Mouse (Mus musculus): ENCODE data around the gene Myo16. TPM values are rescaled to one million over a fixed set of nuclear protein-coding genes. Genes with fewer than 3 reads are reported as not detected.

Myo16 gene
- total RNA-seq (2022) = 10 to 100 TPM; 18.7 to 22.9 (median 20.2) TPM

DNA sequence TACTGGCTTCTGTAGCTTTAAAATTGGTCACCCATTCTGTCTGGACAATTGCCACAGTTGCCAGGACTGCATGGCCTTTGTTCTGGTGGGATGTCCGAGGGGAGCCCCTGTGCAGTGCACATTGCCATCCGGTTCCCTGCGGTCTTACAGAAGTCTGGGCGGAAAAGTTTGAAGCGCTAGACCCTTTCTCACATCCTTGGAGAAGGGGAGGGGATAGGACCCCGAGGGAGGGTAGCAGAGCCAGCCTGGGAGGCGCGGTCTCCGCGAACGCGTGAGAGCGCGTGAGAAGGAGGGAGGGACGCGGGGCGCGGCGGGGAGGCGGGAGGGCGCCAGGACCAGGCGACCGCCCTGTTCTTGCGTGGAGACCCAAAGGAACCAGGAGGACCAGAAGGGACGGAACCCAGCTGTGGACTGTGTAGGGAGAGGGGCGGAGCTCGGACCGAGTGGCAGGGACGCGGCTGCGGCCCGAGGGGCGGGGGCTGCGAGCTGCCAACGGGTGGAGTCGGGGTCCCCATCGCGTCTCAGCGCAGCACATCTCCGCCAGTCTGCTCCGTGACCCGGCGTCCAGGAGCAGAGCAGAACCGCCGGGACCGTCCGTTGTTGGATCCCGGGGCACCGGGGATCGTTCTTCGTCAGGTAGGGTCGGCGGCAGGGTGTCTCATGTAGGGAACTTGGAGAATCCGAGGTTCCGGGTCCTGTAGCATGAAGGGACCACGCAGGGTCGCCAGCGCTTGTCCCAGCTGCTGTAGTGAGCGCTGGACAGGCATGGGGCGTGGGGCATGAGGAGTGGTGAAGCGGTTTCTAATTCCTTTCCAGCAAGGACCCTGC, at the start of gene Myo16:
TSS of gene Myo16 (plus strand) at position 301 of the 828 bp plus-strand sequence.
- DNase-seq (ENCODE audit: low spot score in 2 of 2) = no peak

DNA sequence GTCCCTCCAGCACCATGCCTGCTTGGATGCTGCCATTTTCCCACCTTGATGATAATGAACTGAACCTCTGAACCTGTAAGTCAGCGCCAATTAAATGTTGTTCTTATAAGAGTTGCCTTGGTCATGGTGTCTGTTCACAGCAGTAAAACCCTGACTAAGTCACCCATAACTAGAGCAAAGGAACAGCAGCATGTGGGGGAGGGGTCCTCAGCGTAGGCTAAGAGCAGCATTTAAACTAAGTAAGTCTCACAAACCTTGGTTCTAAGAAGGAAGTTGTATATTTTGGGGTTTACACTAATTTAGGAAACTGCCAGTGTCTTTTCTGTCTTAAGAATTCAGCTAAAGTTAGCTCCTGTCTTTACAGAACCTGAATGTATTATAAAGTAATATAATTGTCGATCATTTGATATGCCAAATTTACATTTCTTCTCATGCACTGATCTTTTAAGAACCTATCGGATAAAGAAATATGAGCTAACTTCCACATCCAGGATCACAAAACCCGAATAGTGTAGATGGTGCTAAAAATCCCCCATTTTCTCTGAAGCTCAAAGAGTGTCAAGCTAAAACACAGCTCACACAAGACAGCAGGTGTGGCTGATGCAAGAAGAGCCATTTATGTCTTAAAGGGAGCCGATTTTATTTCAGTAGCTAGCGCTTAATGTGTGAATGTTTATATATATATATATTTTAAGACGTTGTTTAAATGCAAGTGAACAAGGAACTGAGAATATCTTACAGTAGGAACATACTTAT, 45.0 kb upstream of the Myo16 start:
- DNase-seq (ENCODE audit: low spot score in 2 of 2) = no peak

GRCm38 (mm10) chr8:10122749-10123148, 31.0 kb upstream of the Myo16 start:
- DNase-seq (ENCODE audit: low spot score in 2 of 2) = no peak

- no peak for DNase-seq (ENCODE audit: low spot score in 2 of 2)
These were observed 30.3 kb upstream of the Myo16 start for GRCm38 (mm10) chr8:10123412-10123811.

DNA sequence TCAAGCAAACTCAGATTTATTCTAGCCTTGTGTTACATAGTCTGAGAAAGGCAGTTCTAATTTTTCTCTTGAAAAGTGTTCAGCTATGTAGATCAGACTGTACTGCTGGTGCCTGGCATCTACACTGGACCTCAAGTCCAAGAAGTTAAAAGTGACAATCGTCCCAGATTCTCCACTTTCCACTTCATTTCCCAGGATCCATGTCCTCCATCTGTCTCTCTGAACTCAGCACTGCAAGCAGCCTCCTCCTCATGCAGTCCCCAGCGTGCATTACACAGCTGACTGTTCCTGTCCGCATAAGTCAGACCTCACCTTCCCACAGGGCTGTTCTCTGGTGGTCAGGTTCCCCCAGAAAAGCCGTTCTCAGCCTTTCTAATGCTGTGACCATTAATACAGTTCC, 28.0 kb upstream of the Myo16 start:
- DNase-seq (ENCODE audit: low spot score in 2 of 2) = no peak

DNA sequence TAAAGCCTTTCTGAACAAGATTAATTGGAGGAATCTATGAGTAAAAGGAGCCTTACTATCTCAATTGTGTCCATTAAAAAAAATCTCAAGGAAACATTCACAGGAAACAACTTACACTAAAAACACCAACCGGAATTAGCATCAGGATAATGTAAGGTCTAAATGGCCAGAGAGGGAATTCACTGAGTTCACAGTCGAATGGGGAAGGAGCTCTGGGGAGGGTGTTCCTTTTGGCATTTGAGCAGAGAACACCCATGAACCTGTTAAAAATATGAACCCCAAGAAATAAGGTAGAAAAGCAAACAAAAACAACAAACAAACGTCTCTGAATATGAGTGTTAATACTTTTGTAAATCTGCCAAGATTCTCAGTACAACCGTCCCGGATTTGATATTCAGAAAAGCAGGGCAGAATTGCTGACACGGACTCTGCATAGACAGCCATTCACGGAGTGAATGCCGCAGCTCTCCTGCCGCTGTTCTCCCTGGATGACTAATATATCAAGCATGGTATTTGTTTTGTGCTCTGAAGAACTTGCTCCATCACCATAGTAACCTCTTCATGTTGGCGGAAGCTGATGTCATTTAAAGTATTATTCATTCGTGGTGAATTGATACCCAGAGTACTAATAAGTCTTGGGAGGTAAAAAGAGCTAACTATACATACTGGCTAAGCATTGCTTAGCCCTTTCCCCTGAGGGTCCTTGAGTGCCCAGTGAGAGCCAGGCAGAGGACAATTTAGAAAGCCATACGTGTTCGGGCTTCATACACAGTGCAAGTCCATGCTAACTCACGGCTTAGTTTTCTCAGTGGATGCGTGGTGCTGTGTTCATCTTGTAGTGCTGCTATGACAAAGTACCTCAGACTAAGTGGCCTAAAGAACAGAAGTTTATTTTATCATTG, 22.9 kb upstream of the Myo16 start:
- DNase-seq (ENCODE audit: low spot score in 2 of 2) = peak; percentile 28 to 30

GRCm38 (mm10) chr8:10139536-10139935, 14.2 kb upstream of the Myo16 start:
- no peak for DNase-seq (ENCODE audit: low spot score in 2 of 2)

- no peak for DNase-seq (ENCODE audit: low spot score in 2 of 2)
These were observed 9.8 kb upstream of the Myo16 start for GRCm38 (mm10) chr8:10143961-10144360.

- no peak for DNase-seq (ENCODE audit: low spot score in 2 of 2)
These were observed 1.9 kb upstream of the Myo16 start for GRCm38 (mm10) chr8:10151692-10152247.

- no peak for DNase-seq (ENCODE audit: low spot score in 2 of 2)
These were observed 681 bp downstream of the Myo16 start for GRCm38 (mm10) chr8:10154439-10154745.

- no peak for DNase-seq (ENCODE audit: low spot score in 2 of 2)
These were observed 1.4 kb downstream of the Myo16 start for GRCm38 (mm10) chr8:10155075-10155474.

DNA sequence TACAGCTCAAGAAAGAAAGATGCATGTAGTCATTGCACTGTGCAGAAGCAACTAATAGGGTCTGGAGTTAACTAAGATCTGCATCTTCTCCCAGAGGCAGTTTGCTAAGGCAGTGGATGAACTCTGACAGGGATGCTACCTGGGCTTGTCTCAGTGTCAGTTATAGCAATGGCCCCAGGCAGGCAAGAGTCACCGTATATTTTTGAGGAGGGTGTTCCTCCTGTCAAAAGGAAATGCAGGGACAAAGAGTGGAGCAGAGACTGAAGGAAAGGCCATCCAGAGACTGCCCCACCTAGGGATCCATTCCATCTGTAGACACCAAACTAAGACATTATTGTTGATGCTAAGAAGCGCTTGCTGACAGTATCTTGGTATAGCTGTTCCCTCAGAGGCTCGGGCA, 7.4 kb downstream of the Myo16 start:
- no peak for DNase-seq (ENCODE audit: low spot score in 2 of 2)

DNA sequence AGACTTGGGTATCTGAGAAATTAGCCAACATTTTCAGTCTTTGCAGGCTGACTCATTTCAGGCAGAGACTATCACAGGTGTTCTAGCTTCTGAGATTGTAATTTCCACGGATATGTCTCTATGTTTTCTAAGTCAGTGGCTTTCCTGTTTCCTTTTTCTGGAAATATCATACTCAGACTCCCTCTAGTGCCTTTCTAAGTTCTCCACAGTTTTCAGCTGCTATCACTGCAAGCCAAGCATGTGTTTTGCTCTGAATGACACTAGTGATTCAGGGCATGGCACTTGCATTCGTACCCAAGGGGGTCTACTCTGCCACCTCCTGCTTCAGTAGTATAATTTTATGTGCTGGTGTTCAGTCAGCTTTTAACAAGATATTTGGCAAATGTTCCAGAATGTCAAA, 11.2 kb downstream of the Myo16 start:
- DNase-seq (ENCODE audit: low spot score in 2 of 2) = no peak

DNA sequence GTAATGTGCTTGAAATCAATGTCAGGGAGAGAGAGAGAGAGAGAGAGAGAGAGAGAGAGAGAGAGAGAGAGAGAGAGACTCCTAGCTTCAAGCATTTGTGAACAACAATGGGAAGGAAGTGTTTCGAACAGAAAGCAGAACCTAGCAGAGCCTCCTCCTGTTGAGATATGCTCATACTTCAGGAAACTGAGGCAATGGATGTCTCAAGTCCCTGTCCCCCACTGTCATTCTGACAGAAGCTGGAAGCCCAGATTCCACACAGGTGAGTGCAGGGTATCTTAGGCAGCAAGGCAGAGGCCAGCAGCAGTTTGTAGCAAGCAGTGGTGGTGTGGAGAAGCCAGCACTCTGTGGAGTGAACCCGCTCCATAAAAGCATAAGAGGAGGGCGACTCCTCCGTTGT, 14.6 kb downstream of the Myo16 start:
- no peak for DNase-seq (ENCODE audit: low spot score in 2 of 2)

- no peak for DNase-seq (ENCODE audit: low spot score in 2 of 2)
These were observed 16.2 kb downstream of the Myo16 start for GRCm38 (mm10) chr8:10169894-10170293.

- no peak for DNase-seq (ENCODE audit: low spot score in 2 of 2)
These were observed 17.6 kb downstream of the Myo16 start for GRCm38 (mm10) chr8:10171321-10171720.

GRCm38 (mm10) chr8:10172278-10172677, 18.6 kb downstream of the Myo16 start:
- no peak for DNase-seq (ENCODE audit: low spot score in 2 of 2)

GRCm38 (mm10) chr8:10173033-10173747, 19.5 kb downstream of the Myo16 start:
- no peak for DNase-seq (ENCODE audit: low spot score in 2 of 2)

DNA sequence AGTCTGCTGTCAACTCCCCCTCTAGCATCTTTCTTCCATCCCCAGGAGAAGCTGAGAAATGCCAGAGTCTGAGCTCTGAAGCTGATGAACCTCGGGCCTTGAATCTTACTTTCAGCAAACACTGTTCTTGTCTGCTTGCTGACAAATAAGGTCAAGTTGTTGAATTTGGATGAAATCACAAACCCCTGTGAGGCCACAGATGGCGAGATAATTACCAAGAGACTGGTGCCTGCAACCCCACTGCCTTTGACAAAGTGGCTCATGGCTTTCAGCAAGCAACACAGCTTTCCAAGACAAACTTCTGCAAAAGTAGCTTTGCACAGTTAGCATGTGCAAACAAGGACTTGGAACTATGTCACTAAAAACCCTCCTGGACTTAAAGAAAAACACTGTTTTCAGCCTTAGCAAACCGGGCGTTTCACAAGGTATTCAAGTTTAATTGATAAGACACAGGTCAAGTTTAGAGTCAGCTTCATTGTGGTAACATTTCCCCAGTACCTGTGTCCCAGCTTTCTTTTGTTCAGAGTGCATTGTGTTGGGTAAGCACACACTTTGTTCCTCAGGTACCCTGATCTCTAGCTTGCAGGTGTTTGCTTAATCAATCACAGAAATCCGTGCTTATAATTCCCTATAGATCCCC, 20.6 kb downstream of the Myo16 start:
- DNase-seq (ENCODE audit: low spot score in 2 of 2) = no peak
